Mouse (Mus musculus) lung, adult 2 months (tissue): Measurements from ENCODE around the gene Cd24a. TPM values are rescaled to one million over a fixed set of nuclear protein-coding genes. Genes with fewer than 3 reads are reported as not detected.

Source experiments
- DNase-seq: peaks from one replicate; pipeline ENCODE4 v3.0.0; 2022
- H3K4me1 ChIP-seq: fragments of 200-500 bp; 2 replicates; pipeline ENCODE4 v1.6.1; 2011; ENCODE audit warnings: low read length; ENCODE audit not compliant: control insufficient read depth, insufficient read depth
- H3K4me3 ChIP-seq: fragments of 200-500 bp; replicated peaks from 2 replicates; pipeline ENCODE3; 2011; ENCODE audit warnings: low read depth, mild to moderate bottlenecking, control low read depth, low read length; ENCODE audit errors: extremely low read depth
- CTCF ChIP-seq: fragments of 200-500 bp; IDR thresholded peaks from 2 replicates; pipeline ENCODE4 v1.5.1; 2011; ENCODE audit warnings: mild to moderate bottlenecking, low read length, control low read depth; ENCODE audit not compliant: insufficient read depth
- POLR2A ChIP-seq: fragments of 200-500 bp; IDR thresholded peaks from 2 replicates; pipeline ENCODE4 v1.6.1; 2011; ENCODE audit warnings: low read depth, mild to moderate bottlenecking, control low read depth, low read length, borderline replicate concordance; ENCODE audit errors: extremely low read depth
- WGBS: fragments of 180-500 bp; shearing (Covaris S2); methylation state at CpG from one replicate; pipeline ENCODE4 v1.1.7; 2018; 5-methylcytosine and 5-hydroxymethylcytosine counted together
- polyA plus RNA-seq: library from polyadenylated mRNA; depleted of rRNA; stranded (reverse); fragments of >200 nt; gene quantifications from 2 replicates; pipeline ENCODE4 v1.2.3, GENCODE M21; 2012

Cd24a gene
- polyA plus RNA-seq, 1 experiment = 239 TPM

GRCm38 (mm10) chr10:43601039-43601438 lies 23.0 kb downstream of the Cd24a start:
- Histone ChIP-seq H3K4me1 (no peaks in the 10 kb centered on the region; the same call in 1 of the 2 replicates), H3K4me3 (no peak overlapping the region)
- TF ChIP-seq CTCF = no peak
- TF ChIP-seq POLR2A = no peak
- no peak for DNase-seq
- WGBS = 42% methylated on average over 1 of the region's 1 CpGs

- WGBS = 44% methylated on average over 14 of the region's 14 CpGs
- Histone ChIP-seq H3K4me3 (no peak overlapping the region), H3K4me1 (no peaks in the 10 kb centered on the region; the same call in 1 of the 2 replicates)
- no peak for DNase-seq
- TF ChIP-seq CTCF = no peak
- no peak for TF ChIP-seq POLR2A
Measured at GRCm38 (mm10) chr10:43601511-43602396, 23.7 kb downstream of the Cd24a start.

DNA sequence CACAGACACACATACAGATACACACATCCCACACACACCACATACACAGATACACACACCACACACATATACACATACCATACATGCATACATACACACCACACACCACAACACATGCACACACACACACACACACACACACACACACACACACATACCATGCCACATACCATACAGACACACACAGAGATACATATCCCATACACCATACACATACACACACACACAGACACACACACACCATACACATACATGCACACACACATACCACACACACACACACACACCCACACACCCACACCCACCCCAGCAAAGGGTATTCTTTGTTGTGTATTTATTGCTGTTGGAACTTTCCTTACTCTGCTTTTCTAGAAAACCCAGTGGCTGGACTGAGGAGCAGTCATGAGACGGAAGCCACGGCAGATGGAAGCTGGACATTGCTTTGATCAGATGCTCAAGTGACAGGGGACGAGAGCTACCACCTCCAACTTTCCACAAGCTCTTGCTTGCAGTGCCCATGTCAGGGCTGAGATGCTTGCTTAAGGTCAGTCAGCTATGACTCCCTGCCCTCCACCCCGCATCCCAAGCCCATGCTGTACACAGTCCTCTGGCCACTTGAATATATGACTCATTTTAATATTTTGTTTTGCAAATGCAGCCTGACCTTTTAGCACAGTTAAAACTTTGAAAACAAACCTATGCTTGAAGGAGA lies 26.0 kb downstream of the Cd24a start:
- WGBS = 74% methylated on average over 4 of the region's 4 CpGs
- TF ChIP-seq CTCF (no peak), POLR2A (no peak)
- no peaks in the 10 kb centered on the region; the same call in 1 of the 2 replicates for H3K4me1 ChIP-seq
- H3K4me3 ChIP-seq = no peak overlapping the region
- no peak for DNase-seq

DNA sequence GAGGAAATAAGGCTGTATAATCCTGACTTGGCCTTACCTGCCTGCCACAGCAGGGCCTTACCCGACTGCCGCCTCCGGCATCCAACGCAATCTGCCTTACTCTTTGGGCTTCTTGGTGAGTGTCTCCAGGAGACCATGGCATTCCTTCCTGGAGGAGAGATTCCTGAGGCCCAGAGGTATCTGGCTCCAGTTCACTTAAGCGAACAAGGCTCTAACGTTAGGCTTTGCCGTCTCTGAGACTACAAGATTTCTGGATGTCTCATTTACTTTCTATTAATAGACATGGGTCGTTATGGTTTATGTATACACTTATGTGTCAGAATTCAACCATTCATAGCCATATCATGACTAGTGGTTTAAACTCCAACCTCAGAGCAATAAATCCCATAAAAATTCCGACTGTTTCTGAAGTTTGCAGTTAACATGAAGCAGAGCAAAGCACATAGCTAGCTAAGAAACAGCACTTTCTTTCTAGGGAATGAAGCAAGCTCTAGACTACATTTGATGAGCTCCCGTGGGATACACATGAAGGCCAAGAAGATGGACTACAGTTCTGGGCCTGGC lies 26.7 kb downstream of the Cd24a start:
- Histone ChIP-seq H3K4me3 (no peak overlapping the region), H3K4me1 (no peaks in the 10 kb centered on the region; the same call in 1 of the 2 replicates)
- TF ChIP-seq CTCF = no peak
- no peak for TF ChIP-seq POLR2A
- WGBS = 69% methylated on average over 10 of the region's 10 CpGs
- no peak for DNase-seq

GRCm38 (mm10) chr10:43605901-43606300 lies 27.8 kb downstream of the Cd24a start:
- TF ChIP-seq POLR2A (no peak), CTCF (no peak)
- H3K4me1 ChIP-seq = no peaks in the 10 kb centered on the region; the same call in 1 of the 2 replicates
- H3K4me3 ChIP-seq = no peak overlapping the region
- 80% methylated on average over 7 of the region's 7 CpGs for WGBS
- no peak for DNase-seq

DNA sequence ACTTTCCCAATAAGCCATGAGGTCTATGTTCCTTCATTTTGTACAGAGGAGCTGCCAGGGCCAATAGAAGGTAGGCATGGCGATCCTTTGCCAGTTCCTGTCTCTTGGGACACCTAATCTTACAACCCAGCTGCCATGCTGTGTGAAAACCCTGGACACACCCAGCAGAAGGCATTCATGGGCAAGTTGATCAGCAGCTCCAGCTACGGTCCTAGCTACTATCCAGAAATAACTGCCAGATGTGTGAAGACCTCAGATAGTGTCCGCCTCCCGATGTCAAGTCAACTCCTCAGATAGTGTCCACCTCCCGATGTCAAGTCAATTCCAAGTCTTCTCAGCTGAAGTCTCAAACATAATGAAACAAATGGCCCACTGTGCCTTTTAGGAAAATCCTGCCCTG lies 31.4 kb downstream of the Cd24a start:
- WGBS = 81% methylated on average over 5 of the region's 5 CpGs
- Histone ChIP-seq H3K4me3 (no peak overlapping the region), H3K4me1 (no peaks in the 10 kb centered on the region)
- no peak for DNase-seq
- TF ChIP-seq POLR2A (no peak), CTCF (no peak)

- TF ChIP-seq POLR2A (no peak), CTCF (no peak)
- H3K4me1 ChIP-seq = no peaks in the 10 kb centered on the region
- WGBS = 70% methylated on average over 2 of the region's 2 CpGs
- DNase-seq = no peak
- H3K4me3 ChIP-seq = no peak overlapping the region
Measured at GRCm38 (mm10) chr10:43609958-43610357, 31.9 kb downstream of the Cd24a start.

- DNase-seq = no peak
- TF ChIP-seq CTCF (no peak), POLR2A (no peak)
- H3K4me1 ChIP-seq = no peaks in the 10 kb centered on the region
- no peak overlapping the region for H3K4me3 ChIP-seq
Measured at GRCm38 (mm10) chr10:43611081-43611480, 33.0 kb downstream of the Cd24a start.

- WGBS = 23% methylated on average over 6 of the region's 6 CpGs
- no peaks in the 10 kb centered on the region for H3K4me1 ChIP-seq
- H3K4me3 ChIP-seq = no peak overlapping the region
- no peak for DNase-seq
- TF ChIP-seq CTCF (no peak), POLR2A (no peak)
Measured at GRCm38 (mm10) chr10:43619059-43619531, 41.0 kb downstream of the Cd24a start.
